Mouse (Mus musculus): ENCODE data around the gene Stx8.

Stx8 gene

DNA sequence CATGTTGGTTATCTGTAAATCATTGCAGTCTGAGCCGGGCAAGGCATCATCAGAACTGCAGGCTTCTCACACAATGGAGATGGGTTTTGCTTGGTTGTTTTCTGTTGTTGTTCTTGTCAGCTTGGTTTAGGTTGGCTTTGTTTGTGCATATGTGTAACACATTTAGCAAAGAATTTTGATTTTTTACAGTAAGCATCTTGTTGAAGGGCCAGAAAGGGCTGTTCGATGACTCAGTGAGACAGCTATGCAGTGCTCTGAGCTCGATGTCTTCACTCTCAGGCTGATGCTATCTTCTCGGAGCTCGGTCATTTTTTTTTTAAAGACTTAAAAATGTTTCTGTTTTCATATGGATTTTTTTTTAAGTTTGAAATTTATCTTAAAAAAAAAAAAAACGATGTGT is 117.6 kb downstream of the Stx8 start:
- in situ Hi-C loops (cut with MboI, MseI), result no loop called here

GRCm38 (mm10) chr11:68086221-68086620 is 120.2 kb downstream of the Stx8 start:
- in situ Hi-C loops (cut with MboI, MseI), result no loop called here

DNA sequence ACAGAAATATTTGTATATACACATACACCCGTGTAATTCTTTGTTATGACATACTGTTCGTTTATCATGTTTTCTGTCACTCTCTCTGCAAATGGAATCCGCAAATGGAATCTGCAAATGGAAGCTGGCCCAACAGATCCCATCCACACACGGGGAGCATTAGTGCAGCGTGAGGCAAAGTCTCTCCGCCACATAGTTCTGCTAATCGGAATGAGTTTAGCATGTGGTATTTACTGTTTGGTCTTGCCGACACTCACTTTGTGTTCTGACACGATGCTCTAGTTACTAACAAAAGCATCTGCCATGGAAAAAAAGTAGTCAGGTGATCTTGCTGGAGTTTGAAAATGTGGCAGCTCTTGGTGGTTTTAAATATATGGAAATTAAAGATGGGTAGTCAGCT is 123.4 kb downstream of the Stx8 start:
- in situ Hi-C loops (cut with MboI, MseI), result no loop called here

GRCm38 (mm10) chr11:68089885-68090592 is 124.0 kb downstream of the Stx8 start:
- in situ Hi-C loops (cut with MboI, MseI), result no loop called here

DNA sequence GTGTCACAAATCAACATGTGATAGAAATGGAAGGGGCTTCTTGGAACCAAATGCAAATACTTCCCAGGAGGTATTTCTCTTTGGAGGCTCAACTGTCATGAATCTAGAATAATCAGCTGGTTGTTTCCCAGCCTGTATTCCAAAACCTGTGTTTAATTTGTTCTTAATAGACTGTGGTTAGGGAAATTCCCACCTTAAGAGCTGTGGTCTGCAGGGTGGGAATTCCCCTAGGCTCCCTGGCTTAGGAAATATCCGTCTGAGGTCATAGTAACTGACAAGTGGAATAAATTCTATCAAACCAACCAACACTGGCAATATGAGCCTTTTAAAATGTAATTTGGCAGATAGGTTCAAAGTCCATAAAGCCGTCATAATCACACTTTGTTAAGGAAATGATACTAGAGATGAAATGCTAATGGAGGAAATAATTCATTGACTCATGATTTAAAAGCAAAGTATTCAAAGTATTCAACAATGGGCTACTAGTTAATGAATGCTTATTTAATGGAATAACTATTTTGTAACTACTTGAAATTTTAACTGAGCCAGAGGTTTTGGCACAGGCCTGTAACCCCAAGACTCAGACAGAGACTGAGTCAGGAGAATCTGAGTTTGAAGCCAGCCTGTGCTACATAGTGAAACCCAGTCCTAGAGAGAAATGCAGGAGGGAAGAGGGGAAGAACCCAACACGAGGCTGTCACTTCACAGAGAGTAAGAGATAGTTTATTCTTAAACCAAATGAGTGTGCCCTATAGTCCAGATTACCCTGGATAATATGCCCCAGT is 126.2 kb downstream of the Stx8 start:
- in situ Hi-C loops (cut with MboI, MseI), result no loop called here

- in situ Hi-C loops (cut with MboI, MseI), result no loop called here
These were observed 135.6 kb downstream of the Stx8 start for GRCm38 (mm10) chr11:68101598-68101997.

DNA sequence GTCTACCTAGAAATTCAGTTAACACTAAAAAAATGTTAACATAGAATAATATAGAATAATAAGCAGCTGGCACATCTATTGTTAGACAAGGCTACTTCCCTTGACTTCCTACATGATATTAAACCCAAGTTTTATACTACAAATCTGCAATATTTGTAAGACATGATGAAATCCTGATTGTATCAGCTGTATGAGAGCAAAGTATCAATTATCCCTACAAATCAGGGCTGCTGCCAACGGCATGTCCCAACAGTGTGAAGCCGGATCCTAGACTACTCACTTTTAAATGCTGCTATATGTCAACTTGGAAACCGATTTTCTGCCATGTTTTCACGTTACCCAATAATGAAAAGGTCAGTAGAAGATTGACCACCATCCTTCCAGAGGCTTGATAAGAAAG is 137.5 kb downstream of the Stx8 start:
- in situ Hi-C loops (cut with MboI, MseI), result no loop called here

DNA sequence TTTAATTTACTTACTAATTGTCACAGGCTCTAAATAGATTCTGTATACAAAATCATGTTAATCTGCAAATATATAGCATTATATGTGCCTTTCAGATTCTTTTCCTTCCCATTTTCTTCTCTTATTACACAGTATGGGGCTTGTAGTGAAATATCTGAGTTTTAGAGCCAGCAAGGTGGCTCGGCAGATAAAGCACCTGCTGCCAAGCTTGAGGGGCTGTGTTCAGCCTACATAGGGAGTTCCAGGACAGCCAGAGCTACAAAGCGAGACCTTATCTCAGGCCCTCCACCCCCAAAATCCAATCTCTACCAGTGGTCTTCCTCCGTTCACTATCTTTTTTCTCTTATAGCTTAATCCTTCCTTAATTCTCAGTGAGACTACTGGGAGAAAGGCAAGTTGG is 140.1 kb downstream of the Stx8 start:
- in situ Hi-C loops (cut with MboI, MseI), result no loop called here

DNA sequence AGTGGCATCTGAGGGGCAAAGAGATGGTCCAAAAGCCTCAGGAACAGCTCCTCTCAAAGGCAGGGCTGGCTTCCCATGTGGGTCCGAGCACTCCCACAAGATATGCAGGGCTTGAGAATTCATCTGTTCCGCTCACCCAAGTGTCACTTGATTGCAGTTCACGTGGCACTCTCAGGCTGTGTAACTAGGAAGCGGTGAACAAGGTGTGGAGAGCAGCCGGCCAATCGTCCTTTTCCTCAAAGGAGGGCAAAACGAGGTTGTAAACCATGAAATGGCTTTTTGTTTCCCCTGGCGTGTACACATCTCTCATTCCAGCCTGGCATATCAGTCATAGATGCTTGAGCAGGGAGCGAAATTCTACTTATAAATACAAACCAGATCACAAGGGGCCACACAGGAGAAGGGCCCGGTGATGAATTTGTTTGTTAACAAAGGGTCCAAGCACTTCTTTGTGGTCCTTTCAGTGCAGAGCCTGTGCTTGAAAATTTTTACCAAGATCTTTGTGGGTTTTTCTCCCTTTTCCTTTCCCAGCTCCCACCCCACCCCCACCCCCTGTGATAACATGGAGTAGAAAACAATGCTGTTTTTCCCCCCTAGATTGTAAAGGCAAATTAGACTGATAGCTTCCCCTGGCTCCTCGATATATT is 147.6 kb downstream of the Stx8 start:
- in situ Hi-C loops (cut with MboI, MseI), result no loop called here

GRCm38 (mm10) chr11:68114202-68114601 is 148.2 kb downstream of the Stx8 start:
- in situ Hi-C loops (cut with MboI, MseI), result no loop called here

- in situ Hi-C loops (cut with MboI, MseI), result no loop called here
These were observed 150.2 kb downstream of the Stx8 start for GRCm38 (mm10) chr11:68116157-68116556.

DNA sequence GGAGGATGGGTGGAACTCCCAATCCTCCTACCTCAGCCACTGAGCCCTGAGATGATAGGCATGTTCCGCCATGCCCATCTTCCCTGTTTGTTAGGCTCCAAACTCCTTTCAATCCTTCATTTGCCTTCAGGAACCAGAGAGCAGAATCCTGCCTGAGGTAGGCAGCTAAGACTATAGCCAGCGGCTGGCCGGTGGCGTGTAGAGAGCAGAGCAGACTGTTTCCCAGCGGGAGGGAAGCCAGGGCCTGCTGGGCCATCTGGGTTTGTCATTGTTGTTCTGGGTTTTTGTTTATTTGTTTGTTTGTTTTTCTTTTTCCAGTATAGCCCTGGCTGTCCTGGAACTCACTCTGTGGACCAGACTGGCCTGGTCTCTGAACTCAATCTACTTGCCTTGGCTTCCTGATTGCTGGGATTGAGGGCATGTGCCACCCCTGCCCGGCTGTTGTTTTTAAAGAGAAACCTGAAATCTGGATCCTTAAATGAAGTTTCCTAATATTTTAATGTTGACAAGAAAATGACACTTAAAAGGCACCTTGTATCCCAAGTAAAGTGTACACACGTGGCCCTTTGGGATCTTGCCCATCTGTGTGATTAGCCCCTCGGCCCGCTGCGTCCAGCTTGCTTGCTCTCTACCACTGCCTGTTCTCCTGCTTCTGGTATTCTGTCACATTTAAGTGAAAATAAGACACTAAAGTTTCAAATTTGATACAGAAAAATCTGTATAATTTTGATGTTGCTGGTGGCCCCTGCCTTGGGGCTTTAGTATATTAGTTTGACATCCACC is 152.1 kb downstream of the Stx8 start:
- in situ Hi-C loops (cut with MboI, MseI), result no loop called here

DNA sequence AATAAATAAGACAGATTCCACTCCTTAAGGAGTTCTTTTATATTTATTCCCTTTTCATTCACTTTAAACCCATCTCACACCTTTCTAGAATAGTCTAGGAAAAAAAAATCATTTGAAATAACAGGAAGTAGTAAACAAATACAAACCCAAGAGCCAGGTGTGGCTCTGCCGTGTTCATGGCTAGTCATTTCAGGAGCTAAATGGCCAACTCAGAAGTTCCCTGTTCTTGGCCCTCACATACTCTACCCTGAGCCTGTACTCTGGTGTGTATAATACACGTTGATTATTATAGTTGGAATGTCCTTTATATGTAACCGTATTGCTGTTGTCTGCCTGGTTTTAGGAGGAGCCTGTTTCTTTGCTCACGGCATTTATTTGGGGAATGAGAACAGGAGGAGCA is 152.7 kb downstream of the Stx8 start:
- in situ Hi-C loops (cut with MboI, MseI), result no loop called here

DNA sequence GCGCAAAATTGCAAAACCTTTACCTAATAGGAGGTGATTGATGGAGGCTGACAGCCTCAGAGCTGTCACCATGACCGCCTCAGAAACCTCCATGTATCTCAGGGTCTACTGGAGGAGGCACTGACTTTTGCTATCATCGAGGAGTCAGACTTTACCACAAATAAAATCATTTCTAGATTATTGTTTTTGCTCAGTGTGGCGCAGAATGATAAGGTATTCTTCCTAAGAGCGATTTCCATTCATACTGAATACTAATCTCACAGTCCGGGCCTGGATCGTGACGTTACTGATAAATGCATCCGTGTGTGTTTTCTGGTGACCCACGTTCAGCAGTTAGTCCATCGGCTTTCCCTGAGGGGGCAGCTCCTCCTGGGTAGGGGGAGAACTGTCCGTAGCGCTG is 153.1 kb downstream of the Stx8 start:
- in situ Hi-C loops (cut with MboI, MseI), result no loop called here

- in situ Hi-C loops (cut with MboI, MseI), result no loop called here
These were observed 155.3 kb downstream of the Stx8 start for GRCm38 (mm10) chr11:68121260-68121659.

- in situ Hi-C loops (cut with MboI, MseI), result no loop called here
These were observed 155.7 kb downstream of the Stx8 start for GRCm38 (mm10) chr11:68121660-68122059.

DNA sequence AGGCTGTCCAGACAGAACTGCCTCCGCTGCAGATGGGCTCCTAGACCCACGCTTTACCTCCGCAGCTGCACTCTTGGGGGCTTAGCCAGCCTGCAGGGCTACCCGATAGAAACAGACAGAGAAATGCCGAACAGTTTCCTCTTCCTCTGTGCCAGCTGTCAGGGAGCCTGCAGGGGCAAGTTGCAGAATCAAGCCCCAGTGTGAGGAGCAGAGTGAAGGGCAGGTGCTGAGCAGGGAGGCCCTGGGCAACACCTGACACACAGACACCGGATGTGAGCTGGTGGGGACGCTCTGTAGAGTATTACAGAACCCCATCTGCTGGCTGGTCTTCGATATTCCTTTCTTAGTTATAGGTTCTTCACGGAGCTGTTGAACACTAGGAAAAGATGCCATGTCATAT is 160.1 kb downstream of the Stx8 start:
- in situ Hi-C loops (cut with MboI, MseI), result no loop called here

DNA sequence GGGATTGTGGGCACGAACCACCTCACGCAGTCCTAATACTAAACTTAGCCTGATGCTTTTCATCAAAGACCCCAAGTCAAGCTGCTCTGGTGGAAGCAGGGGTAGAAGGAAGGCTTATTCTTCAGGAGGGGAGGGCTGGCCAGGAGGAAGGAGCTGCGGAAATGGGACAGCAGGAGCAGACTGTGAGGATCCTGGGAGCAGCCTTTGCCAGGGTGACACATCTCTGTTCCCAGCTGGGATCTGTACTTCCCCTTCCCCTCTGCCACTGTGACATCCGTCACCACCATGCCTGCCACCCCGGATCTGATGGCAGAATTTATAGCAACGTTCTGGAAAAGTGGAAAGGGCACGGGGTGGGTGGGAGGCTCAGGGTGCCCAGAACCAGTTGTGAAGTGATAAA is 168.5 kb downstream of the Stx8 start:
- in situ Hi-C loops (cut with MboI, MseI), result no loop called here

- in situ Hi-C loops (cut with MboI, MseI), result no loop called here
These were observed 169.4 kb downstream of the Stx8 start for GRCm38 (mm10) chr11:68135350-68135749.

- in situ Hi-C loops (cut with MboI, MseI), result no loop called here
These were observed 170.7 kb downstream of the Stx8 start for GRCm38 (mm10) chr11:68136687-68137086.

- in situ Hi-C loops (cut with MboI, MseI), result no loop called here
These were observed 176.3 kb downstream of the Stx8 start for GRCm38 (mm10) chr11:68142296-68142695.
